Mouse (Mus musculus) spleen, adult 2 months (tissue): Measurements from ENCODE around the gene Plpp3.

ENCODE experiments used
- CTCF ChIP-seq: fragments of 200-500 bp; IDR thresholded peaks from 2 replicates; pipeline ENCODE4 v1.5.1; 2011; ENCODE audit warnings: mild to moderate bottlenecking, inconsistent platforms; ENCODE audit not compliant: insufficient read depth, insufficient read length, insufficient replicate concordance; ENCODE audit errors: extremely low read depth
- POLR2A ChIP-seq: fragments of 200-500 bp; IDR thresholded peaks from 2 replicates; pipeline ENCODE4 v1.6.1; 2011; ENCODE audit warnings: low read depth, low read length, inconsistent platforms

DNA sequence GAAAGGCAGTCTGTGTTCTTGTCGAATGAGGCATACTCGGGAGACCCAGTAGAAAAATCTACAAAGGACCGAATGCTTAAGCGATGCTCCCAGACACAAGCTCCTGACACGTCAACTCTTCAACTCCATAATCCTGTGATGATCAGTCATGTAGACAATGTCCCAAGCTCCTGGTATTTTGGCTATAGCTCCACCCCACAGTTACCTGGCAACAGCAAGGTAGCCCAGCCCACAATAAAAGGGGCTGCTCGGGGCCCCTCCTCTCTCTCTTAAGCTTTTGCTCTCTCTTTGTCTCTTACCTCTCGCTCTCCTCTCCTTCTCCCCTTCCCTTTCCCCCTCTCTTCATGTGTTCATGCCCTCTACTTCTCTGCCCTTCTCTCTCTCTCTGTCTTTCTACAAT lies 83.1 kb downstream of the Plpp3 start:
- TF ChIP-seq CTCF (no peak), POLR2A (no peak)
